Mouse (Mus musculus) heart, embryonic 13.5 days (tissue): Measurements from ENCODE around the gene Lrrc49. TPM values are rescaled to one million over a fixed set of nuclear protein-coding genes. Genes with fewer than 3 reads are reported as not detected.

ENCODE experiments used
- ATAC-seq: fragments of 200-750 bp; cut with Nextera tagmentation; 2 replicates; pipeline ENCODE4 v1.8.0; 2017; ENCODE audit warnings: moderate TSS enrichment; ENCODE audit not compliant: insufficient number of reproducible peaks, low FRiP score, low TSS enrichment; ENCODE audit errors: extremely low read depth
- H3K27ac ChIP-seq: fragments of 300-500 bp; sonication (generic); replicated peaks from 2 replicates; pipeline ENCODE4 v1.5.1; 2015; ENCODE audit warnings: moderate library complexity, mild to moderate bottlenecking, inconsistent platforms
- H3K27me3 ChIP-seq: fragments of 300-500 bp; sonication (generic); replicated peaks from 2 replicates; pipeline ENCODE4 v1.6.1; 2015; ENCODE audit warnings: mild to moderate bottlenecking, inconsistent platforms
- H3K36me3 ChIP-seq: fragments of 300-500 bp; sonication (generic); 2 replicates; pipeline ENCODE4 v1.6.1; 2015; ENCODE audit warnings: mild to moderate bottlenecking, inconsistent platforms
- H3K4me1 ChIP-seq: fragments of 300-500 bp; sonication (generic); 2 replicates; pipeline ENCODE4 v1.6.1; 2015; ENCODE audit warnings: inconsistent platforms
- H3K4me2 ChIP-seq: fragments of 300-500 bp; sonication (generic); 2 replicates; pipeline ENCODE4 v1.6.1; 2015; ENCODE audit warnings: inconsistent platforms, mild to moderate bottlenecking, moderate library complexity
- H3K4me3 ChIP-seq: fragments of 300-500 bp; sonication (generic); 2 replicates; pipeline ENCODE4 v1.5.1; 2015; ENCODE audit warnings: moderate library complexity, mild to moderate bottlenecking, inconsistent platforms
- H3K9ac ChIP-seq: fragments of 300-500 bp; sonication (generic); 2 replicates; pipeline ENCODE4 v1.6.1; 2015; ENCODE audit warnings: inconsistent platforms, mild to moderate bottlenecking, moderate library complexity
- H3K9me3 ChIP-seq: fragments of 300-500 bp; sonication (generic); 2 replicates; pipeline ENCODE4 v1.6.1; 2016; ENCODE audit warnings: inconsistent platforms
- WGBS: fragments of 180-500 bp; shearing (Covaris S2); methylation state at CpG from one replicate; pipeline ENCODE4 v1.1.7; 2015; ENCODE audit warnings: mixed read lengths; 5-methylcytosine and 5-hydroxymethylcytosine counted together
- polyA plus RNA-seq: library from polyadenylated mRNA; unstranded; fragments of >200 nt; fragmentation: Nextera tagmentation; extraction: Ambion mirVana; gene quantifications from 2 replicates; pipeline ENCODE4 v1.2.1, GENCODE M21; 2015

The Lrrc49 gene
- polyA plus RNA-seq: 8.2 and 8.9 TPM in 2 replicates

GRCm38 (mm10) chr9:60687891-60688324 lies at the start of gene Lrrc49:
TSS of gene Lrrc49 (minus strand) at chr9:60688158.
- under 1% methylated on average over 21 of the region's 21 CpGs for WGBS
- peaks cover 9% of the 10 kb centered on the region for H3K36me3 ChIP-seq
- no peaks in the 10 kb centered on the region for H3K27me3 ChIP-seq
- H3K9me3 ChIP-seq: no peaks in the 10 kb centered on the region
- peak; percentile 81 for ATAC-seq
- peak within 1 kb of the TSS; percentile 79 for H3K4me2 ChIP-seq
- peak within 1 kb of the TSS; percentile 77 for H3K4me3 ChIP-seq
- peak within 1 kb of the TSS; percentile 78 for H3K9ac ChIP-seq
- H3K27ac ChIP-seq: peak within 1 kb of the TSS; percentile 71
- peaks cover 11% of the 10 kb centered on the region for H3K4me1 ChIP-seq

GRCm38 (mm10) chr9:60734321-60734720 lies 46.4 kb upstream of the Lrrc49 start:
- 84% methylated on average over 2 of the region's 2 CpGs for WGBS
- H3K27me3 ChIP-seq: no peaks in the 10 kb centered on the region
- H3K9ac ChIP-seq: no peak overlapping the region
- H3K4me2 ChIP-seq: no peak overlapping the region
- H3K9me3 ChIP-seq: peaks cover 7% of the 10 kb centered on the region
- no peak for ATAC-seq
- no peak overlapping the region for H3K4me3 ChIP-seq
- H3K4me1 ChIP-seq: no peaks in the 10 kb centered on the region
- no peak overlapping the region for H3K27ac ChIP-seq
- H3K36me3 ChIP-seq: 0 out of 2 replicates have a peak, but pooled peaks cover 8% of the 10 kb centered on the region

- Histone ChIP-seq H3K4me1 (no peaks in the 10 kb centered on the region), H3K9ac (no peak overlapping the region), H3K4me2 (no peak overlapping the region), H3K27me3 (no peaks in the 10 kb centered on the region), H3K9me3 (no peaks in the 10 kb centered on the region), H3K4me3 (no peak overlapping the region), H3K36me3 (0 out of 2 replicates have a peak, but pooled peaks cover 3% of the 10 kb centered on the region), H3K27ac (no peak overlapping the region)
- 81% methylated on average over 7 of the region's 7 CpGs for WGBS
- ATAC-seq: no peak
Observed at GRCm38 (mm10) chr9:60724968-60725367, 37.0 kb upstream of the Lrrc49 start.

GRCm38 (mm10) chr9:60719687-60720086 lies 31.7 kb upstream of the Lrrc49 start:
- 73% methylated on average over 3 of the region's 3 CpGs for WGBS
- no peak overlapping the region for H3K27ac ChIP-seq
- no peak overlapping the region for H3K4me2 ChIP-seq
- no peak overlapping the region for H3K9ac ChIP-seq
- H3K9me3 ChIP-seq: no peaks in the 10 kb centered on the region
- H3K4me3 ChIP-seq: no peak overlapping the region
- no peak for ATAC-seq
- H3K4me1 ChIP-seq: no peaks in the 10 kb centered on the region
- no peaks in the 10 kb centered on the region for H3K36me3 ChIP-seq
- peaks cover 5% of the 10 kb centered on the region; the same call in 1 of the 2 replicates for H3K27me3 ChIP-seq

- no peak overlapping the region for H3K4me2 ChIP-seq
- ATAC-seq: no peak
- no peak overlapping the region for H3K9ac ChIP-seq
- H3K36me3 ChIP-seq: no peaks in the 10 kb centered on the region
- no peak overlapping the region for H3K4me3 ChIP-seq
- H3K9me3 ChIP-seq: no peaks in the 10 kb centered on the region
- WGBS: 42% methylated on average over 3 of the region's 3 CpGs
- H3K27ac ChIP-seq: no peak overlapping the region
- H3K27me3 ChIP-seq: peaks cover 18% of the 10 kb centered on the region
- peaks cover 10% of the 10 kb centered on the region for H3K4me1 ChIP-seq
Observed at GRCm38 (mm10) chr9:60718284-60718683, 30.3 kb upstream of the Lrrc49 start.

GRCm38 (mm10) chr9:60715828-60716227 lies 27.9 kb upstream of the Lrrc49 start:
- H3K4me2 ChIP-seq: no peak overlapping the region
- ATAC-seq: no peak
- H3K27ac ChIP-seq: no peak overlapping the region
- peaks cover 15% of the 10 kb centered on the region for H3K4me1 ChIP-seq
- H3K9ac ChIP-seq: no peak overlapping the region
- WGBS: 54% methylated on average over 5 of the region's 5 CpGs
- peaks cover 33% of the 10 kb centered on the region for H3K27me3 ChIP-seq
- no peaks in the 10 kb centered on the region for H3K9me3 ChIP-seq
- no peak overlapping the region for H3K4me3 ChIP-seq
- no peaks in the 10 kb centered on the region for H3K36me3 ChIP-seq

GRCm38 (mm10) chr9:60715271-60715670 lies 27.3 kb upstream of the Lrrc49 start:
- H3K4me1 ChIP-seq: peaks cover 15% of the 10 kb centered on the region
- H3K4me2 ChIP-seq: no peak overlapping the region
- H3K4me3 ChIP-seq: no peak overlapping the region
- no peak overlapping the region for H3K27ac ChIP-seq
- H3K9ac ChIP-seq: no peak overlapping the region
- H3K9me3 ChIP-seq: no peaks in the 10 kb centered on the region
- no peak for ATAC-seq
- H3K36me3 ChIP-seq: no peaks in the 10 kb centered on the region
- H3K27me3 ChIP-seq: peaks cover 35% of the 10 kb centered on the region
- WGBS: 89% methylated on average over 4 of the region's 4 CpGs

GRCm38 (mm10) chr9:60714191-60714590 lies 26.2 kb upstream of the Lrrc49 start:
- H3K27me3 ChIP-seq: peaks cover 37% of the 10 kb centered on the region
- H3K4me3 ChIP-seq: no peak overlapping the region
- peaks cover 15% of the 10 kb centered on the region for H3K4me1 ChIP-seq
- no peaks in the 10 kb centered on the region for H3K9me3 ChIP-seq
- no peak overlapping the region for H3K27ac ChIP-seq
- no peak overlapping the region for H3K9ac ChIP-seq
- 60% methylated on average over 6 of the region's 6 CpGs for WGBS
- H3K36me3 ChIP-seq: no peaks in the 10 kb centered on the region
- no peak overlapping the region for H3K4me2 ChIP-seq
- ATAC-seq: no peak

GRCm38 (mm10) chr9:60713616-60714015 lies 25.7 kb upstream of the Lrrc49 start:
- H3K9me3 ChIP-seq: no peaks in the 10 kb centered on the region
- peak overlapping the region; percentile 84 for H3K9ac ChIP-seq
- no peak for ATAC-seq
- H3K4me1 ChIP-seq: peaks cover 15% of the 10 kb centered on the region
- no peaks in the 10 kb centered on the region for H3K36me3 ChIP-seq
- peak overlapping the region; percentile 95 for H3K4me2 ChIP-seq
- WGBS: 24% methylated on average over 4 of the region's 4 CpGs
- H3K4me3 ChIP-seq: peak overlapping the region; percentile 68
- peaks cover 37% of the 10 kb centered on the region for H3K27me3 ChIP-seq
- H3K27ac ChIP-seq: no peak overlapping the region

GRCm38 (mm10) chr9:60712771-60713541 lies 25.0 kb upstream of the Lrrc49 start, which contains the start of gene Larp6:
TSS of gene Larp6 (plus strand) at chr9:60712989.
- no peak for ATAC-seq
- Histone ChIP-seq H3K4me1 (peaks cover 15% of the 10 kb centered on the region), H3K36me3 (no peaks in the 10 kb centered on the region), H3K9ac (peak within 1 kb of the TSS; percentile 84), H3K27ac (no peak within 1 kb of the TSS), H3K9me3 (no peaks in the 10 kb centered on the region), H3K4me2 (peak within 1 kb of the TSS; percentile 95), H3K4me3 (peak within 1 kb of the TSS; percentile 68), H3K27me3 (peaks cover 37% of the 10 kb centered on the region)
- 2% methylated on average over 65 of the region's 66 CpGs for whole genome bisulfite sequencing

GRCm38 (mm10) chr9:60712011-60712410 lies 24.1 kb upstream of the Lrrc49 start:
- WGBS: 71% methylated on average over 5 of the region's 5 CpGs
- H3K4me2 ChIP-seq: no peak overlapping the region; the same call in 1 of the 2 replicates
- ATAC-seq: no peak

GRCm38 (mm10) chr9:60709721-60710120 lies 21.8 kb upstream of the Lrrc49 start:
- Histone ChIP-seq H3K4me3 (no peak overlapping the region), H3K27me3 (peaks cover 32% of the 10 kb centered on the region), H3K36me3 (no peaks in the 10 kb centered on the region), H3K4me2 (no peak overlapping the region), H3K27ac (no peak overlapping the region), H3K9me3 (no peaks in the 10 kb centered on the region), H3K9ac (no peak overlapping the region), H3K4me1 (peaks cover 15% of the 10 kb centered on the region)
- 73% methylated on average over 6 of the region's 6 CpGs for WGBS
- ATAC-seq: no peak

More at GRCm38 (mm10) chr9:60712011-60712410, 24.1 kb upstream of the Lrrc49 start:
- H3K4me1 ChIP-seq: peaks cover 15% of the 10 kb centered on the region
- H3K27me3 ChIP-seq: peaks cover 37% of the 10 kb centered on the region
- H3K9ac ChIP-seq: no peak overlapping the region
- H3K9me3 ChIP-seq: no peaks in the 10 kb centered on the region
- H3K36me3 ChIP-seq: no peaks in the 10 kb centered on the region
- no peak overlapping the region for H3K4me3 ChIP-seq
- no peak overlapping the region for H3K27ac ChIP-seq
